Mouse (Mus musculus): ENCODE measurements at regions not wholly inside any gene's neighbourhood (a gene's known extent, or its start where the extent isn't known, plus 50 kb on each side); places are given as distances from the start of the nearest gene placed in this dataset.

GRCm38 (mm10) chr9:41672958-41673357 lies 451.1 kb downstream of the Sorl1 start:
- TF ChIP-seq GATA2 (IDR thresholded peaks at IDR 0.05; ENCODE audit: borderline replicate concordance, low read depth, low read length), result no peak
- TF ChIP-seq CTCF (IDR thresholded peaks at IDR 0.05; ENCODE audit: low read depth, low read length), result no peak
- no peak for TF ChIP-seq GATA1 (IDR thresholded peaks at IDR 0.05; ENCODE audit: borderline replicate concordance, low read length)
- no peak for TF ChIP-seq TAL1 (conservative IDR thresholded peaks at IDR 0.05; ENCODE audit: low read depth, low read length)

Data from G1E (cell line).